Mouse (Mus musculus): ENCODE results near the gene Itpr1. TPM values are rescaled to one million over a fixed set of nuclear protein-coding genes. Genes with fewer than 3 reads are reported as not detected.

Gene Itpr1
- polyA plus RNA-seq, 1 experiment from 2014 or later, result 2.3 TPM

GRCm38 (mm10) chr6:108309391-108310182, 96.7 kb downstream of the Itpr1 start:
- H3K4me3 ChIP-seq (replicated peaks), result no peak overlapping the region
- ATAC-seq (ENCODE audit: low read depth) (no peak), DNase-seq (no peak)
- H3K36me3 ChIP-seq, result no peaks in the 10 kb centered on the region
- H3K27ac ChIP-seq, result no peak overlapping the region
- no peaks in the 10 kb centered on the region for H3K27me3 ChIP-seq
- H3K9me3 ChIP-seq (replicated peaks), result no peaks in the 10 kb centered on the region
- peaks cover 23% of the 10 kb centered on the region for H3K4me1 ChIP-seq (replicated peaks)
- H3K9ac ChIP-seq, result no peak overlapping the region
- H3K4me2 ChIP-seq, result no peak overlapping the region
- WGBS (ENCODE audit: insufficient replicate concordance), result 64% methylated on average over 8 of the region's 8 CpGs

GRCm38 (mm10) chr6:108313056-108313455, 100.2 kb downstream of the Itpr1 start:
- no peak for ATAC-seq (ENCODE audit: low read depth)
- Histone ChIP-seq H3K36me3 (no peaks in the 10 kb centered on the region), H3K9ac (no peak overlapping the region), H3K4me1 (replicated peaks) (no peaks in the 10 kb centered on the region), H3K9me3 (replicated peaks) (no peaks in the 10 kb centered on the region), H3K27me3 (no peaks in the 10 kb centered on the region), H3K27ac (no peak overlapping the region), H3K4me3 (replicated peaks) (no peak overlapping the region), H3K4me2 (no peak overlapping the region)
- no peak for DNase-seq
- WGBS (ENCODE audit: insufficient replicate concordance), result 48% methylated on average over 1 of the region's 1 CpGs

DNA sequence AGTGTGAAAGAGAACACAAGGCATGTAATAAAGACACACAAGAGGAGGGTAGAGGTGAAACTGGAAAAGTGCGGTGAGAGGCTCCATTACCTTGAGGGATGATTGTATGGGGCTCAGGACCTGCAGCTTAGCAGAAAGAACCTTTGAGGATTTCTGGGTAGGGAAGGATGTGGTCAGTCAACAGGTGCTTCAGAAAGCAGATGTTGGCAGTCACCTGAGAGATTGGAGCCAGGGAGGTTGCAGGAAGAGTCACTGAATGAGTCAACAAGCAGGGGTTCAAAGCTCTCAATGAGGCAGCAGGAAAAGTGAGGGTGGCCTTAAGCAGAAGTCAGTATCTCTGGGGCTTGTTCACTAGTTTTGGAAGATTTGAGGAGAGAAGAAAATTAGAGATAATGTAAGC, 101.1 kb downstream of the Itpr1 start:
- DNase-seq (no peak), ATAC-seq (ENCODE audit: low read depth) (no peak)
- H3K4me3 ChIP-seq (replicated peaks), result no peak overlapping the region
- no peaks in the 10 kb centered on the region for H3K36me3 ChIP-seq
- no peak overlapping the region for H3K9ac ChIP-seq
- no peaks in the 10 kb centered on the region for H3K9me3 ChIP-seq (replicated peaks)
- WGBS (ENCODE audit: insufficient replicate concordance), result 77% methylated on average over 1 of the region's 1 CpGs
- no peaks in the 10 kb centered on the region for H3K4me1 ChIP-seq (replicated peaks)
- no peaks in the 10 kb centered on the region for H3K27me3 ChIP-seq
- no peak overlapping the region for H3K27ac ChIP-seq
- H3K4me2 ChIP-seq, result no peak overlapping the region

GRCm38 (mm10) chr6:108316268-108316824, 103.5 kb downstream of the Itpr1 start:
- H3K9me3 ChIP-seq (replicated peaks), result no peaks in the 10 kb centered on the region
- no peak overlapping the region for H3K4me3 ChIP-seq (replicated peaks)
- no peaks in the 10 kb centered on the region for H3K4me1 ChIP-seq (replicated peaks)
- no peaks in the 10 kb centered on the region for H3K36me3 ChIP-seq
- 66% methylated on average over 4 of the region's 4 CpGs for WGBS (ENCODE audit: insufficient replicate concordance)
- no peak overlapping the region for H3K4me2 ChIP-seq
- no peak overlapping the region for H3K9ac ChIP-seq
- ATAC-seq (ENCODE audit: low read depth) (no peak), DNase-seq (no peak)
- no peaks in the 10 kb centered on the region for H3K27me3 ChIP-seq
- no peak overlapping the region for H3K27ac ChIP-seq

- H3K4me2 ChIP-seq, result no peak overlapping the region
- no peak overlapping the region for H3K27ac ChIP-seq
- no peaks in the 10 kb centered on the region for H3K9me3 ChIP-seq (replicated peaks)
- DNase-seq (no peak), ATAC-seq (ENCODE audit: low read depth) (no peak)
- no peaks in the 10 kb centered on the region for H3K27me3 ChIP-seq
- H3K36me3 ChIP-seq, result no peaks in the 10 kb centered on the region
- H3K4me3 ChIP-seq (replicated peaks), result no peak overlapping the region
- WGBS (ENCODE audit: insufficient replicate concordance), result 59% methylated on average over 1 of the region's 1 CpGs
- no peak overlapping the region for H3K9ac ChIP-seq
- no peaks in the 10 kb centered on the region for H3K4me1 ChIP-seq (replicated peaks)
These were observed 104.1 kb downstream of the Itpr1 start for GRCm38 (mm10) chr6:108316951-108317350.

- no peak for DNase-seq
- 74% methylated on average over 2 of the region's 2 CpGs for WGBS (ENCODE audit: insufficient replicate concordance)
- Histone ChIP-seq H3K27ac (no peak overlapping the region), H3K4me2 (no peak overlapping the region), H3K9me3 (replicated peaks) (no peaks in the 10 kb centered on the region), H3K9ac (no peak overlapping the region), H3K4me1 (replicated peaks) (peaks cover 9% of the 10 kb centered on the region), H3K36me3 (no peaks in the 10 kb centered on the region), H3K27me3 (no peaks in the 10 kb centered on the region), H3K4me3 (replicated peaks) (no peak overlapping the region)
- no peak for ATAC-seq (ENCODE audit: low read depth)
These were observed 108.8 kb downstream of the Itpr1 start for GRCm38 (mm10) chr6:108321653-108322052.

DNA sequence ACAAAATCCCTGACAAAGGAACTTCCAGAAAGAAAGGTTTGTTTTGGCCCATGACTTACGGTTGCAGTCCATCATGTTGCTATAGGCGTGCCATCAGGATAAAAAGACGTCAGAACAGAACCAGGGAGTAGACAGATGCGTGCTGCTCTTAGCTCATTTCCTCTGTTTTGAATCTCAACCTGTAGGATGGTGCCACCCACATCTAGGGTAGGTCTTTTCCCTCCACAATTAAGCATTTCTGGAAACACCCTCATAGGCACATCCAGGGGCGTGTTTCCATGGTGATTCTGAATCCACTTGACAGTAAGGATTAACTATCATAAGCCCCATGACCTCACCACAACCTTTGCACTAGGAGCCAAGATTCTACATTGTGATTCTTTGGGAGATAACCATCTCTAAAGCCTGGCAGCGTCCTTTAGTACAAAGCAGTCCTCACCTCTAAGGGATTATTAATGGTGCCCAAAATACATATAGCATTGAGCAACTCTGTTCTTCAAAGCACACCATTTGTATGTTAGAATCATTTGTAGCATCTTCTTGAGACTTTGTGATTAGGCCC, 111.6 kb downstream of the Itpr1 start:
- H3K4me3 ChIP-seq (replicated peaks), result no peak overlapping the region
- no peak overlapping the region for H3K9ac ChIP-seq
- ATAC-seq (ENCODE audit: low read depth), result no peak
- peaks cover 17% of the 10 kb centered on the region for H3K4me1 ChIP-seq (replicated peaks)
- H3K27ac ChIP-seq, result no peak overlapping the region
- no peaks in the 10 kb centered on the region for H3K36me3 ChIP-seq
- H3K4me2 ChIP-seq, result no peak overlapping the region
- H3K9me3 ChIP-seq (replicated peaks), result no peaks in the 10 kb centered on the region
- H3K27me3 ChIP-seq, result no peaks in the 10 kb centered on the region
- 66% methylated on average over 6 of the region's 6 CpGs for whole genome bisulfite sequencing (ENCODE audit: insufficient replicate concordance)
- no peak for DNase-seq

GRCm38 (mm10) chr6:108325400-108325799, 112.5 kb downstream of the Itpr1 start:
- Histone ChIP-seq H3K27ac (no peak overlapping the region), H3K4me3 (replicated peaks) (no peak overlapping the region), H3K4me2 (no peak overlapping the region), H3K27me3 (no peaks in the 10 kb centered on the region), H3K36me3 (no peaks in the 10 kb centered on the region), H3K9ac (no peak overlapping the region), H3K9me3 (replicated peaks) (no peaks in the 10 kb centered on the region), H3K4me1 (replicated peaks) (peaks cover 17% of the 10 kb centered on the region)
- DNase-seq (no peak), ATAC-seq (ENCODE audit: low read depth) (no peak)
- 78% methylated on average over 10 of the region's 10 CpGs for WGBS (ENCODE audit: insufficient replicate concordance)

GRCm38 (mm10) chr6:108325948-108326411, 113.1 kb downstream of the Itpr1 start:
- DNase-seq, result no peak
- no peak overlapping the region for H3K27ac ChIP-seq
- 58% methylated on average over 12 of the region's 12 CpGs for WGBS (ENCODE audit: insufficient replicate concordance)
- no peaks in the 10 kb centered on the region for H3K27me3 ChIP-seq
- no peak for ATAC-seq (ENCODE audit: low read depth)
- no peaks in the 10 kb centered on the region for H3K9me3 ChIP-seq (replicated peaks)
- H3K36me3 ChIP-seq, result no peaks in the 10 kb centered on the region
- peaks cover 17% of the 10 kb centered on the region for H3K4me1 ChIP-seq (replicated peaks)
- H3K4me2 ChIP-seq, result no peak overlapping the region
- no peak overlapping the region for H3K9ac ChIP-seq
- H3K4me3 ChIP-seq (replicated peaks), result no peak overlapping the region

DNA sequence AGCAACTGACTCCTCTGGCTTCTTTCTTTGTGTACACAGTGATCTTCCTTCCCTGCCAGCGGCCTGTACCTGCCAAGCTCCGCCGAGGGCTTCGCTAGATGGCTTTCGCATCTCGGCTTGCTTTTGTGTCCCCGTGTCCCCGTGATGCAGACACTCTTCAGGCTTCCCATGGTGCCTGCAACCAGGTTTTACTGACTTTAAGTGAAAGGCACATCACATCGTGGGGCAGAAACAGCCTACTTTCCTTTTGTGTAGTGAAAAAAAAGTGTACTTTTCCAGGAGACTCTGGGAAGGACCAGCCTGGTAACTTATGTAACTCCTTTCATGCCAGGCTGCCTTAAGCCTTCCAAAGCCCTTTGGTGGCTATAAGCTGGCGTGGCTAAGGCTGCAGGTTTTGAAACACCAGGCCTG, 113.9 kb downstream of the Itpr1 start:
- Histone ChIP-seq H3K9me3 (replicated peaks) (no peaks in the 10 kb centered on the region), H3K9ac (no peak overlapping the region), H3K4me2 (no peak overlapping the region), H3K36me3 (no peaks in the 10 kb centered on the region), H3K4me3 (replicated peaks) (no peak overlapping the region), H3K4me1 (replicated peaks) (peaks cover 21% of the 10 kb centered on the region), H3K27me3 (no peaks in the 10 kb centered on the region), H3K27ac (no peak overlapping the region)
- ATAC-seq (ENCODE audit: low read depth), result no peak
- WGBS (ENCODE audit: insufficient replicate concordance), result 66% methylated on average over 10 of the region's 10 CpGs
- DNase-seq, result no peak

GRCm38 (mm10) chr6:108327561-108327960, 114.7 kb downstream of the Itpr1 start:
- no peak overlapping the region for H3K9ac ChIP-seq
- H3K4me1 ChIP-seq (replicated peaks), result peaks cover 21% of the 10 kb centered on the region
- WGBS (ENCODE audit: insufficient replicate concordance), result 56% methylated on average over 6 of the region's 6 CpGs
- H3K27ac ChIP-seq, result no peak overlapping the region
- H3K27me3 ChIP-seq, result no peaks in the 10 kb centered on the region
- no peak overlapping the region for H3K4me3 ChIP-seq (replicated peaks)
- H3K36me3 ChIP-seq, result no peaks in the 10 kb centered on the region
- DNase-seq (no peak), ATAC-seq (ENCODE audit: low read depth) (no peak)
- no peaks in the 10 kb centered on the region for H3K9me3 ChIP-seq (replicated peaks)
- no peak overlapping the region for H3K4me2 ChIP-seq
